Mouse (Mus musculus): ENCODE results near the gene Prkd3. TPM values are rescaled to one million over a fixed set of nuclear protein-coding genes. Genes with fewer than 3 reads are reported as not detected.

Prkd3 gene
- total and polyA plus RNA-seq, 3 experiments = 4.8 to 5.7 TPM; not detected in 1

DNA sequence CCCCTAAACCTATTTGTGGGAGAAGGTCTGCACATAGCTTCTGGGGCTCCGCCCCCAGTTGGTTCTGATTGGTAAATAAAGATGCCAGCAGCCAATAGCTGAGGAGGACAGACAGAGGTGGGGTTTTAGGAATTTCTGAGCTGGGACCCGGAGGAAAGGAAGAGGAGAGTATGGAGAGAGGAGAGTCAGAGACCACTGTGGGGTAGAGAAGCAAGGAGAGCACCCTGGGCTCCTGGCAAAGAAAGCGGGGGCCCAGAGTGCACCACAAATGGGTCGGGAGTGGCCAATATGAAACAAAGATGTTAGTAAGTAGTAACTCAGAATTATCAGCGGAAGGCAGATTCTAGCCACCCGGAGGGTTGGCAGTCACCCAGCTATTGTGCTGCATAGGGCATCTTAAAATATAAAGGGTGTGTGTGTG, 107.7 kb downstream of the Prkd3 start:
- peak; percentile 91 for DNase-seq (ENCODE audit: low read depth, low spot score)
- peaks cover 0 to 14% of the 10 kb centered on the region in 2 experiments; a peak in 3 of 4 replicates for H3K4me1 ChIP-seq (ENCODE audit: control insufficient read depth in 1 of 2, insufficient read depth in 2 of 2, low read length in 2 of 2)
- H3K27me3 ChIP-seq (ENCODE audit: control insufficient read depth in 1 of 2, insufficient read depth in 2 of 2, low read length in 2 of 2) = no peaks in the 10 kb centered on the region
- H3K4me3 ChIP-seq (ENCODE audit: control insufficient read depth in 1 of 2, insufficient read depth in 1 of 2, low read depth in 2 of 2, low read length in 2 of 2) = peak overlapping the region; percentile 75 to 94
- peak overlapping the region; percentile 79 for H3K9ac ChIP-seq (ENCODE audit: control insufficient read depth, low read depth, low read length, poor library complexity, severe bottlenecking)
- no peaks in the 10 kb centered on the region; the same call in 1 of the 2 replicates for H3K79me2 ChIP-seq (ENCODE audit: control insufficient read depth, insufficient read depth, low read length, poor library complexity)
- TF ChIP-seq ZMIZ1 (IDR thresholded peaks at IDR 0.05; ENCODE audit: low read depth, low read length) = peak; percentile 58; the same call in 1 of the 2 replicates
- TF ChIP-seq HCFC1 (IDR thresholded peaks at IDR 0.05; ENCODE audit: low read depth, low read length) = 0 out of 2 replicates have a peak, but pooled peaks have one; percentile 20
- no peak for TF ChIP-seq BHLHE40 (IDR thresholded peaks at IDR 0.05; ENCODE audit: borderline replicate concordance, low read depth, low read length)
- peak in 1 of 2 experiments; percentile 82; a peak in 2 of 4 replicates for TF ChIP-seq POLR2A (IDR thresholded peaks at IDR 0.05; ENCODE audit: control insufficient read depth in 1 of 2, insufficient read depth in 1 of 2, low read depth in 1 of 2, low read length in 2 of 2, poor library complexity in 1 of 2)
- TF ChIP-seq SIN3A (IDR thresholded peaks at IDR 0.05; ENCODE audit: low read length) = peak; percentile 67; the same call in 1 of the 2 replicates
- peak; percentile 72 for TF ChIP-seq NELFE (IDR thresholded peaks at IDR 0.05; ENCODE audit: low read depth, low read length)
- TF ChIP-seq EP300 (IDR thresholded peaks at IDR 0.05; ENCODE audit: low read depth in 1 of 2, low read length in 2 of 2) = peak; percentile 17 to 57; a peak in 2 of 4 replicates
- peak; percentile 21; the same call in 1 of the 2 replicates for TF ChIP-seq RCOR1 (IDR thresholded peaks at IDR 0.05; ENCODE audit: low read depth, low read length)
- peak; percentile 50; the same call in 1 of the 2 replicates for TF ChIP-seq POLR2AphosphoS2 (IDR thresholded peaks at IDR 0.05; ENCODE audit: low read length)
- TF ChIP-seq MYB (IDR thresholded peaks at IDR 0.05; ENCODE audit: low read depth, low read length) = no peak
- 0 out of 2 replicates have a peak, but pooled peaks have one; percentile 35 for TF ChIP-seq MAZ (IDR thresholded peaks at IDR 0.05; ENCODE audit: low read depth, low read length)
- no peak for TF ChIP-seq NRF1 (IDR thresholded peaks at IDR 0.05; ENCODE audit: insufficient read depth, low read depth, low read length, poor library complexity, severe bottlenecking)
- TF ChIP-seq TBP (IDR thresholded peaks at IDR 0.05; ENCODE audit: low read depth, low read length) = peak; percentile 76; the same call in 1 of the 2 replicates
- peak; percentile 49; the same call in 1 of the 2 replicates for TF ChIP-seq CHD2 (IDR thresholded peaks at IDR 0.05; ENCODE audit: low read length)
- TF ChIP-seq TAL1 (IDR thresholded peaks at IDR 0.05; ENCODE audit: low read length) = peak; percentile 50; the same call in 1 of the 2 replicates
- peak; percentile 36; the same call in 1 of the 2 replicates for TF ChIP-seq MXI1 (IDR thresholded peaks at IDR 0.05; ENCODE audit: low read depth, low read length)
- no peak; the same call in 1 of the 2 replicates for TF ChIP-seq GATA1 (IDR thresholded peaks at IDR 0.05; ENCODE audit: low read depth, low read length)
- TF ChIP-seq ZNF384 (IDR thresholded peaks at IDR 0.05; ENCODE audit: low read depth, low read length) = 0 out of 2 replicates have a peak, but pooled peaks have one; percentile 4
- peaks cover 0 to 12% of the 10 kb centered on the region in 2 experiments; a peak in 2 of 4 replicates for H3K36me3 ChIP-seq (ENCODE audit: control insufficient read depth in 1 of 2, insufficient read depth in 2 of 2, low read length in 2 of 2)
- no peaks in the 10 kb centered on the region for H3K9me3 ChIP-seq (replicated peaks; ENCODE audit: insufficient read depth, low read length)
- peak overlapping the region; percentile 83 for H3K27ac ChIP-seq (ENCODE audit: control insufficient read depth, low read depth, low read length)

DNA sequence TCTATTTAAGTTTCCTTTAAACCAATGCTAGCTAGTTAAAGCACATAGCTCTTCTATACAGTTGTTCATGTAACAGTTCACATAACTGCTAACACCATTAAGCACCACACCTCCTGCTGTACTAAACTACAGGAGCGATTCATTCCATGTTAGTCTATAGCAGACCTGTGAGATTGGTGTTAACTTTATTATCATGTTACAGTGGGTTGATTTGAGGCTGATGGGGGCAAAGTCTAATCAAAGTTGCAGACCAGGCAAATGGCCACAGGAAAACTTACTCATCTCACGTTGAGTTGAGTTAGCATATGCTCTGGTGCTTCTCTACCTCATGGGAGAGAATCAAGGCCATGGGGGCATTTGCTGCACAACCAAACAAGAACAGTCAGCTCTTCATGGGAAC, 111.2 kb downstream of the Prkd3 start:
- Histone ChIP-seq H3K27me3 (ENCODE audit: control insufficient read depth in 1 of 2, insufficient read depth in 2 of 2, low read length in 2 of 2) (no peaks in the 10 kb centered on the region), H3K36me3 (ENCODE audit: control insufficient read depth in 1 of 2, insufficient read depth in 2 of 2, low read length in 2 of 2) (peaks cover 0 to 8% of the 10 kb centered on the region in 2 experiments; a peak in 2 of 4 replicates), H3K9ac (ENCODE audit: control insufficient read depth, low read depth, low read length, poor library complexity, severe bottlenecking) (no peak overlapping the region), H3K4me1 (ENCODE audit: control insufficient read depth in 1 of 2, insufficient read depth in 2 of 2, low read length in 2 of 2) (peaks cover 0 to 5% of the 10 kb centered on the region in 2 experiments; a peak in 3 of 4 replicates), H3K79me2 (ENCODE audit: control insufficient read depth, insufficient read depth, low read length, poor library complexity) (no peaks in the 10 kb centered on the region; the same call in 1 of the 2 replicates), H3K27ac (ENCODE audit: control insufficient read depth, low read depth, low read length) (no peak overlapping the region), H3K4me3 (ENCODE audit: control insufficient read depth in 1 of 2, insufficient read depth in 1 of 2, low read depth in 2 of 2, low read length in 2 of 2) (no peak overlapping the region), H3K9me3 (replicated peaks; ENCODE audit: insufficient read depth, low read length) (no peaks in the 10 kb centered on the region)
- DNase-seq (ENCODE audit: low read depth, low spot score) = no peak
- TF ChIP-seq ZC3H11A (IDR thresholded peaks at IDR 0.05; ENCODE audit: low read depth, low read length) = no peak
- TF ChIP-seq ELF1 (IDR thresholded peaks at IDR 0.05; ENCODE audit: low read depth, low read length) = no peak
- no peak for TF ChIP-seq MAFK (IDR thresholded peaks at IDR 0.05; ENCODE audit: borderline replicate concordance, low read depth, low read length)
- TF ChIP-seq CHD2 (IDR thresholded peaks at IDR 0.05; ENCODE audit: low read length) = no peak
- TF ChIP-seq TCF12 (IDR thresholded peaks at IDR 0.05; ENCODE audit: low read depth, low read length) = no peak
- TF ChIP-seq GATA1 (IDR thresholded peaks at IDR 0.05; ENCODE audit: low read depth, low read length) = no peak
- no peak for TF ChIP-seq MEF2A (IDR thresholded peaks at IDR 0.05; ENCODE audit: extremely low read depth, insufficient replicate concordance, low read depth, low read length, poor library complexity, severe bottlenecking)
- no peak for TF ChIP-seq MYB (IDR thresholded peaks at IDR 0.05; ENCODE audit: low read depth, low read length)
- TF ChIP-seq NRF1 (IDR thresholded peaks at IDR 0.05; ENCODE audit: insufficient read depth, low read depth, low read length, poor library complexity, severe bottlenecking) = no peak
- no peak for TF ChIP-seq E2F4 (IDR thresholded peaks at IDR 0.05; ENCODE audit: borderline replicate concordance, low read depth, low read length)
- TF ChIP-seq KAT2A (conservative IDR thresholded peaks at IDR 0.05; ENCODE audit: low read depth, low read length) = no peak
- TF ChIP-seq POLR2A (IDR thresholded peaks at IDR 0.05; ENCODE audit: control insufficient read depth in 1 of 2, insufficient read depth in 1 of 2, low read depth in 1 of 2, low read length in 2 of 2, poor library complexity in 1 of 2) = no peak
